Mouse (Mus musculus) WW6 (cell line): ENCODE measurements around the gene Fbxl7.
"Not testable (repeated sequence)": the region's sequence is repeated elsewhere in the genome, so short reads cannot be mapped to it uniquely, and the experiment has no call there.

Experiments used
- DNase-seq: peaks from one replicate; pipeline ENCODE4 v3.0.0-alpha.2; 2013; ENCODE audit warnings: low read depth, low spot score

The Fbxl7 gene

GRCm38 (mm10) chr15:26809569-26809968 is 85.8 kb downstream of the Fbxl7 start:
- DNase-seq, result no peak

DNA sequence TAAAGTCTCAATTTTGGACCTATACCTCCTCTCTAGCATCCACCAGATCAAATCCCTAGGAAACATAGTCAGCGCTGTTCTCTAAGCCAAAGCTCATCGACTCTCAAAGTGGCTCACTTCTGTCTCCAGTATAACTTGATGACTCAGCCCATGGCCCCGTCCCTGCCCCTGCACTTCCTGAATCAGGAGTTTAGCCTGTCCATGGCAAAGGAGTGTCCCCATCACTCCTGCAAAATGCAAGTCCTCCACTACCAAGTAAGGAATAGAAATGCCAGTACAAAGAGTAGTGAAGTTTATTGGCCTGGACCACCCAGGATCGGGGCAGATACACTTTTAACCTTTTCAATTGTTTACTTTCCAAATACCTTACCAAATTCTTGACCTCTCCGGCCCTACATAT is 91.3 kb downstream of the Fbxl7 start:
- no peak for DNase-seq

GRCm38 (mm10) chr15:26799457-26800021 is 95.8 kb downstream of the Fbxl7 start:
- no peak for DNase-seq

DNA sequence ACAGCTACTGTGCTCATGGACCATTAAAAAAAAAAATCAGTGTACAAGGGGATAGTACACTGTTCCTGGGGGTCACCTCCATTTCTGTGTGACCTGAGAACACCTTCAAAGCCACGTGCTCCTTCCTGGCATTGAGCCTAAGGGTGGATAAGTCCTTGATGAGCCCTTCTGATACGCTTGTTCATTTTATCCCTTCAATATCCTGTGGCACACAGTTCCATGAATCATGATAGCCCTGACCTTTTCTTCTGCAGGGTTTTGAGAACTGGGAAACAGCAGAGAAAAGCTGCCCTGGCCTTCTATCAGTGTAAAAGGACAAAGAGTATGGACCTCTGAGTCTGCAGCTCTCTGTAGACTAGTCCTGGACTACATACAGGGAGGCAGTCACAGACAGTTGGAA is 99.4 kb downstream of the Fbxl7 start:
- DNase-seq, result no peak

DNA sequence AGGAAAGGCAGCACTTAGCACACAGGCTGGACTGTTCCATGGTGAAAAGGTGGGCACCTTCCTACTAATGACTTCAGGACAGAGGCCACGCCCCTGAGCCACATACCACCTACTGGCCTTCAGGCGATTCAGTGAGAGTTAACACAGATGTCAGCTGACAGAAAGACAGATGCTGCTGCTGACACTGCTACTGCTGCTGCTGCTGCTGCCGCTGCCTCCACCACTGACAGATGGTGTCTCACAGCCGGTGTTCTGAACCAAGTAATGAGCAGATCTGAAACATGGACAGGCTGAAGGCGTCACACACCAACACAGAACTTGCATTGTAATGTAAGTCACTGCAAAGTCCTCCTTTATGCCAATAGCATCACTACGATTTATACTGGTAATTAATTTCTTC is 99.9 kb downstream of the Fbxl7 start:
- DNase-seq, result no peak

DNA sequence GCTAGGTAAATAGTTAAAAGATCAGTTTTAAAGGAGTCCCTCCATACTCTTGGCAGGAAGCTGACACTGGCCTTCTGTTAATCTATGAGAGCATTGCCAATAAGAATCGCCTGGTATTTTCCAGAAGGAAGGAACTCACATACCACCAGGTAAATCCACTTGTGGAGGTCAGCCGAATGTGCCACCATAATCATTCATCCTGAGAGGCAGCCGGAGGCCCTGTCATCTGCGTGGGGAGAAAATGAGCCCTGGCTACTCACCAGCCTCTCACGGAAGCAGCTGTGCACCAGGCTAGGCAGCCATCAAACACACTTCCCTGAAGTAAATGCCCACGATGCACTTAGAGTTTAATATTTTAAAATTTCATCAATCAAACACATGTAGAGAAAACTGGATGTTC is 108.2 kb downstream of the Fbxl7 start:
- no peak for DNase-seq

GRCm38 (mm10) chr15:26780557-26780956 is 114.8 kb downstream of the Fbxl7 start:
- DNase-seq, result no peak

- DNase-seq, result no peak
Measured at GRCm38 (mm10) chr15:26779129-26779528, 116.3 kb downstream of the Fbxl7 start.

DNA sequence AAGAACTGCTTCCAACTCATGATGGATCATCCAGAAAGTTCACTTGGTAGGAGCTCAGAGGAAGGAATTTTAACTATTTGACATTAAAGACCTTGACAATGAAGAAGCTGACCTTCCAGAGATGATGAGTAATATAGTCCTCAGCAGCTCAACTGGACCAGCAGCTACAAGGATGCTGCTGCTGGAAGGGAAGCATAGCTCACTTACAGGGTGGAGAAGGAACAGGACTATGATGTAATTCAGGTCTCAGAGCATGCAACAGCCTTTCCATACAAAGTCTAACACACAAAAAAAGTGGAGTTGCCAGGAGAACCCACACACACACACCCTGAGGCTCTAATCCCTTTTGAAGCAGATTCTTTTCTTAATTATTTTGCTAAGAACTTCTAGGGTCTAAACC is 119.7 kb downstream of the Fbxl7 start:
- no peak for DNase-seq

DNA sequence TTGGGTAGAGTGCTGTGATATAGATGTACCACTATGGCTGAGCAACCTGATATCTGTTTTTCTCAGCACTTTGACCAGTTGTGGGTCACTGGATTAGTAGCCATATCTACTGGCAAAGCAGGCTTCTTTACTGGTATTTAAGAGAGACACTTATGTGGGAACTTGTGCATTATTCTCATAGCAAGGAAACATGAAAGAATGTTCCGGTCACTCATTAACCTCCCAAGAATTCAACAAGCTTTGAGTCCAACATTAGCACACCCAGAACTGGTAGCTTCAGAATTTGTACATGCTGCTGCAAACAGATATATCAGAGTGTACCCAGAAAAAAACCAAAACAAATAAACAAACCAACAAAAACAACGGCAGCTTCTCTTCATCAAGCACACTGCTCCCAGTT is 120.5 kb downstream of the Fbxl7 start:
- no peak for DNase-seq

DNA sequence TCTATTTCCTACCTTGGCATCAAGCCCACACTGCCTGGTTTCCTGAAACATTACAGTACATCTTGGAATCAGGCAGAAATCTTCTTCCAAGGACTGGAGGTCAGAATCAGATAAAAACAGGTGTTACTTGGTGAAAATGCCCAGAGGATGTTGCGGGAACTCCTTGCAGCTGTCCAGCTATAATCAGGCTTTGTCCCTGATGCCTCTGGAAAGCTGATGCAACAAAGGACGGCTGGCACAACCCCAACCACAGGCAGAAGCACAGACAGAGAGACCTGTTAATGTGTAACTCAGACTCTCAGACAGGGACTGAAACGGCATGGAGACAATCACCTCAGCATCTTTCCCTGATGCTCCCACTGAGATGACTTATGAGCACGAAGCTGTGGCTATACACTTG is 133.7 kb downstream of the Fbxl7 start:
- no peak for DNase-seq

GRCm38 (mm10) chr15:26748484-26748883 is 146.9 kb downstream of the Fbxl7 start:
- DNase-seq, result no peak

- DNase-seq, result no peak
Measured at GRCm38 (mm10) chr15:26732366-26732765, 163.0 kb downstream of the Fbxl7 start.

- DNase-seq, result no peak
Measured at GRCm38 (mm10) chr15:26730760-26731159, 164.6 kb downstream of the Fbxl7 start.

- not testable (repeated sequence) for DNase-seq
Measured at GRCm38 (mm10) chr15:26729341-26729740, 166.0 kb downstream of the Fbxl7 start.

DNA sequence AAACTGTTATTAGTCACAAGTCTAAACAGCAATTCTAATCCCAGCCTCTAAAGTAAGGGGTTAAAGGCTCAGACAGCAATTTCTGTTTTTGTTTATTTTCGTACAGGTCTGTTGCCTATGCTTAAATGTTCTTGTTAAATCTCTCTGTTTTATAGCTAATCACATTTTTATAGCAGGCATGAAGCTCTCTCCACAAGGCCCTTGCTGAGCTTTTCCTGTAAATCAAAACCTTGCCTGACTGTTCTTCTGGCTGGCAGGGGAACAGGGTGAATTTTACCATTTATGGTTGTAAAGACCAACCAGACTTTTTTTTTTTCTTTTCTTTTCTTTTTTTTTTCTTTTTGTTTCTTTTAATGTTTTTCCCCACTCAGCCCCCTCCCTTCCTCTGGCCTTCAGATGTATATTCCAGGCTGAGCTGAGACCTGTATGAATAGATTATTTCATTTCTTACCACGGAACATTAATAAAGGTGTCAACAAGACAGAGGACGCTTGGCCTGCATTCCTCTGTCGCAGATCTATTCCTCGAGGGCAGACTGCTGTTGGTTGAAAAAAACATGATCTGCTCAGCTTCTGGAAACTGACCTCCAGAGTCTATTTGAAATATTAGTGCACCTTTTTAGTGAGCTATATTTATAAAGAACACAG is 176.9 kb downstream of the Fbxl7 start:
- no peak for DNase-seq

GRCm38 (mm10) chr15:26717952-26718351 is 177.4 kb downstream of the Fbxl7 start:
- DNase-seq, result no peak

DNA sequence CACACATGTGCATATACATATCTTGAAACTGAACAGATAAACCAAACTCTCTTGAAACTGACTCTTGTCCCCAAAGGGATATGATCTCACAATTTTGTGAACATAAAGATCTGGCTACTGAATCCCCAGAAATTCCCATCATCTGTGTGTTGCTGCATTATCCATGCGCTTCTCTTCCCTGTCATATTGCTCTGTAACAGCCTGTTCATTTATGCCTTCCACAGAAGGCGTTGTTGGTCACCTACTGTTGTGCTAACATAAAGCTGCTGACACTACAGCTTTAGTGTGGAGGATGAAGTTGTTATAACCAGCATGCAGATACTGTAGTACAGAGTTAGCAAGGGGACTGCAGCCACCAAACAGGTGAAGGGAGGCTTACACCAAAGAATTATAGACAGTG is 179.2 kb downstream of the Fbxl7 start:
- DNase-seq, result no peak

GRCm38 (mm10) chr15:26715635-26716034 is 179.7 kb downstream of the Fbxl7 start:
- no peak for DNase-seq

DNA sequence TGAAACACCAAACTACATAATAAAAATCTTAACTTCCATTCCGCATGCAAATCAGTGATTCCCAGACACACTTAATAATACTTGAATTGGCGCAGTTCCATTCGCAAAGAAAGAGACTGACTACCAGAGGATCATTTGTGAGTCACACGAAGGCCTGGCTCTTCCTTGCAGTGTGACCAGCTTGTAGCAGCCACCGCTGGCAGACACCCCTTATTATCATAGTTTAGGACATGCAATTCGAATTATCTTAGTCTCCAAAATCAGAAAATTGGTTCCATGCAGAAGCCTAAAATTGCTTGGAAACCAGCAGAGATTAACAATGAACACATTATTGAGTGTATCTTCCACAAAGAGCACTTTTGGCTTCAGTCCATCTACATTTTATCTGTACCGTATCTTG is 183.1 kb downstream of the Fbxl7 start:
- no peak for DNase-seq

GRCm38 (mm10) chr15:26704966-26705365 is 190.4 kb downstream of the Fbxl7 start:
- DNase-seq, result no peak

GRCm38 (mm10) chr15:26703156-26703840 is 192.1 kb downstream of the Fbxl7 start:
- DNase-seq, result no peak
